Mouse (Mus musculus) hindbrain, embryonic 15.5 days (tissue): ENCODE data around the gene Bhlhe40. TPM values are rescaled to one million over a fixed set of nuclear protein-coding genes. Genes with fewer than 3 reads are reported as not detected.

ENCODE experiments used
- ATAC-seq: fragments of 200-750 bp; cut with Nextera tagmentation; 2 replicates; pipeline ENCODE4 v1.8.0; 2017; ENCODE audit warnings: low read depth, moderate number of reproducible peaks, moderate TSS enrichment; ENCODE audit not compliant: low FRiP score
- H3K27ac ChIP-seq: fragments of 300-500 bp; sonication (generic); replicated peaks from 2 replicates; pipeline ENCODE4 v1.5.1; 2015; ENCODE audit warnings: mild to moderate bottlenecking, inconsistent platforms
- H3K27me3 ChIP-seq: fragments of 300-500 bp; sonication (generic); 2 replicates; pipeline ENCODE4 v1.6.1; 2015; ENCODE audit warnings: control low read depth, inconsistent platforms
- H3K36me3 ChIP-seq: fragments of 300-500 bp; sonication (generic); 2 replicates; pipeline ENCODE4 v1.6.1; 2015; ENCODE audit warnings: control low read depth, inconsistent platforms
- H3K4me1 ChIP-seq: fragments of 300-500 bp; sonication (generic); replicated peaks from 2 replicates; pipeline ENCODE4 v1.6.1; 2015; ENCODE audit warnings: control low read depth, inconsistent platforms
- H3K4me2 ChIP-seq: fragments of 300-500 bp; sonication (generic); 2 replicates; pipeline ENCODE4 v1.6.1; 2015; ENCODE audit warnings: moderate library complexity, mild to moderate bottlenecking, inconsistent platforms
- H3K4me3 ChIP-seq: fragments of 300-500 bp; sonication (generic); 2 replicates; pipeline ENCODE4 v1.5.1; 2015; ENCODE audit warnings: mild to moderate bottlenecking, inconsistent platforms
- H3K9ac ChIP-seq: fragments of 300-500 bp; sonication (generic); 2 replicates; pipeline ENCODE4 v1.6.1; 2015; ENCODE audit warnings: inconsistent platforms
- H3K9me3 ChIP-seq: fragments of 300-500 bp; sonication (generic); 2 replicates; pipeline ENCODE4 v1.6.1; 2016; ENCODE audit warnings: control low read depth, inconsistent platforms
- WGBS: fragments of 180-500 bp; shearing (Covaris S2); methylation state at CpG from one replicate; pipeline ENCODE4 v1.1.7; 2015; 5-methylcytosine and 5-hydroxymethylcytosine counted together
- polyA plus RNA-seq: library from polyadenylated mRNA; unstranded; fragments of >200 nt; fragmentation: Nextera tagmentation; extraction: Ambion mirVana; gene quantifications from 2 replicates; pipeline ENCODE4 v1.2.1, GENCODE M21; 2015

Gene Bhlhe40
- 6.1 and 6.5 TPM in 2 replicates for polyA plus RNA-seq

GRCm38 (mm10) chr6:108660206-108660877 is at the start of gene Bhlhe40:
Bhlhe40 (plus strand) TSS chr6:108660629.
- peaks cover 30% of the 10 kb centered on the region for H3K4me1 ChIP-seq
- peak within 1 kb of the TSS; percentile 98 for H3K4me2 ChIP-seq
- peak within 1 kb of the TSS; percentile 93 for H3K27ac ChIP-seq
- peak; percentile 87 for ATAC-seq
- under 1% methylated on average over 30 of the region's 43 CpGs for WGBS
- H3K36me3 ChIP-seq, result no peaks in the 10 kb centered on the region
- H3K4me3 ChIP-seq, result peak within 1 kb of the TSS; percentile 50
- peak within 1 kb of the TSS; percentile 59 for H3K9ac ChIP-seq
- H3K27me3 ChIP-seq, result 0 out of 2 replicates have a peak, but pooled peaks cover 3% of the 10 kb centered on the region
- H3K9me3 ChIP-seq, result no peaks in the 10 kb centered on the region

- Histone ChIP-seq H3K9me3 (no peaks in the 10 kb centered on the region), H3K4me2 (no peak overlapping the region), H3K27ac (no peak overlapping the region), H3K27me3 (no peaks in the 10 kb centered on the region), H3K36me3 (no peaks in the 10 kb centered on the region), H3K4me3 (no peak overlapping the region), H3K9ac (no peak overlapping the region), H3K4me1 (no peaks in the 10 kb centered on the region)
- ATAC-seq, result no peak
- 77% methylated on average over 3 of the region's 3 CpGs for WGBS
Observed at GRCm38 (mm10) chr6:108611663-108612062, 48.8 kb upstream of the Bhlhe40 start.

GRCm38 (mm10) chr6:108618025-108618424 is 42.4 kb upstream of the Bhlhe40 start:
- Histone ChIP-seq H3K9ac (no peak overlapping the region), H3K27me3 (no peaks in the 10 kb centered on the region), H3K4me3 (no peak overlapping the region), H3K36me3 (no peaks in the 10 kb centered on the region), H3K4me2 (no peak overlapping the region), H3K27ac (no peak overlapping the region), H3K9me3 (no peaks in the 10 kb centered on the region), H3K4me1 (no peaks in the 10 kb centered on the region)
- ATAC-seq, result no peak
- 90% methylated on average over 10 of the region's 10 CpGs for WGBS

- no peak overlapping the region for H3K4me2 ChIP-seq
- WGBS, result 91% methylated on average over 4 of the region's 4 CpGs
- no peaks in the 10 kb centered on the region for H3K36me3 ChIP-seq
- H3K27ac ChIP-seq, result no peak overlapping the region
- no peaks in the 10 kb centered on the region for H3K27me3 ChIP-seq
- no peak overlapping the region for H3K9ac ChIP-seq
- H3K4me3 ChIP-seq, result no peak overlapping the region
- ATAC-seq, result no peak
- no peaks in the 10 kb centered on the region for H3K9me3 ChIP-seq
- H3K4me1 ChIP-seq, result no peaks in the 10 kb centered on the region
Observed at GRCm38 (mm10) chr6:108623028-108623565, 37.3 kb upstream of the Bhlhe40 start.

GRCm38 (mm10) chr6:108624915-108625314 is 35.5 kb upstream of the Bhlhe40 start:
- Histone ChIP-seq H3K36me3 (no peaks in the 10 kb centered on the region), H3K4me3 (no peak overlapping the region), H3K4me1 (no peaks in the 10 kb centered on the region), H3K9me3 (no peaks in the 10 kb centered on the region), H3K4me2 (no peak overlapping the region), H3K27ac (no peak overlapping the region), H3K9ac (no peak overlapping the region), H3K27me3 (no peaks in the 10 kb centered on the region)
- ATAC-seq, result no peak
- WGBS, result 86% methylated on average over 4 of the region's 4 CpGs

GRCm38 (mm10) chr6:108630701-108631100 is 29.7 kb upstream of the Bhlhe40 start:
- H3K9me3 ChIP-seq, result no peaks in the 10 kb centered on the region
- H3K4me2 ChIP-seq, result no peak overlapping the region
- ATAC-seq, result no peak

GRCm38 (mm10) chr6:108638157-108638833 is 22.1 kb upstream of the Bhlhe40 start:
- 89% methylated on average over 6 of the region's 6 CpGs for WGBS
- H3K4me3 ChIP-seq, result no peak overlapping the region
- H3K27ac ChIP-seq, result no peak overlapping the region
- no peak for ATAC-seq
- no peaks in the 10 kb centered on the region for H3K9me3 ChIP-seq
- H3K27me3 ChIP-seq, result no peaks in the 10 kb centered on the region
- no peaks in the 10 kb centered on the region for H3K36me3 ChIP-seq
- no peaks in the 10 kb centered on the region for H3K4me1 ChIP-seq
- H3K9ac ChIP-seq, result no peak overlapping the region
- no peak overlapping the region for H3K4me2 ChIP-seq

More at GRCm38 (mm10) chr6:108630701-108631100, 29.7 kb upstream of the Bhlhe40 start:
- no peaks in the 10 kb centered on the region for H3K4me1 ChIP-seq
- H3K4me3 ChIP-seq, result no peak overlapping the region
- no peak overlapping the region for H3K27ac ChIP-seq
- no peaks in the 10 kb centered on the region for H3K27me3 ChIP-seq
- no peaks in the 10 kb centered on the region for H3K36me3 ChIP-seq
- H3K9ac ChIP-seq, result no peak overlapping the region

GRCm38 (mm10) chr6:108642020-108642419 is 18.4 kb upstream of the Bhlhe40 start:
- Histone ChIP-seq H3K36me3 (no peaks in the 10 kb centered on the region), H3K9me3 (no peaks in the 10 kb centered on the region), H3K27ac (no peak overlapping the region), H3K27me3 (no peaks in the 10 kb centered on the region), H3K4me2 (no peak overlapping the region), H3K4me1 (no peaks in the 10 kb centered on the region), H3K9ac (no peak overlapping the region), H3K4me3 (no peak overlapping the region)
- no peak for ATAC-seq
- 84% methylated on average over 7 of the region's 7 CpGs for WGBS

- Histone ChIP-seq H3K4me1 (no peaks in the 10 kb centered on the region), H3K9ac (no peak overlapping the region), H3K27ac (no peak overlapping the region), H3K4me2 (no peak overlapping the region), H3K36me3 (no peaks in the 10 kb centered on the region), H3K27me3 (no peaks in the 10 kb centered on the region), H3K4me3 (no peak overlapping the region), H3K9me3 (no peaks in the 10 kb centered on the region)
- no peak for ATAC-seq
- 76% methylated on average over 6 of the region's 6 CpGs for WGBS
Observed at GRCm38 (mm10) chr6:108643035-108643434, 17.4 kb upstream of the Bhlhe40 start.

- H3K4me1 ChIP-seq, result no peaks in the 10 kb centered on the region
- H3K9ac ChIP-seq, result no peak overlapping the region
- no peak overlapping the region for H3K27ac ChIP-seq
- H3K27me3 ChIP-seq, result no peaks in the 10 kb centered on the region
- no peak for ATAC-seq
- H3K4me3 ChIP-seq, result no peak overlapping the region
- no peak overlapping the region for H3K4me2 ChIP-seq
- no peaks in the 10 kb centered on the region for H3K9me3 ChIP-seq
- H3K36me3 ChIP-seq, result no peaks in the 10 kb centered on the region
- WGBS, result 45% methylated on average over 5 of the region's 5 CpGs
Observed at GRCm38 (mm10) chr6:108644311-108644710, 16.1 kb upstream of the Bhlhe40 start.

GRCm38 (mm10) chr6:108647094-108647493 is 13.3 kb upstream of the Bhlhe40 start:
- H3K36me3 ChIP-seq, result no peaks in the 10 kb centered on the region
- 43% methylated on average over 3 of the region's 3 CpGs for WGBS
- H3K4me3 ChIP-seq, result no peak overlapping the region
- H3K9me3 ChIP-seq, result no peaks in the 10 kb centered on the region
- no peaks in the 10 kb centered on the region for H3K27me3 ChIP-seq
- H3K4me1 ChIP-seq, result no peaks in the 10 kb centered on the region
- no peak for ATAC-seq
- H3K27ac ChIP-seq, result no peak overlapping the region
- H3K9ac ChIP-seq, result no peak overlapping the region
- H3K4me2 ChIP-seq, result no peak overlapping the region

GRCm38 (mm10) chr6:108648072-108648471 is 12.4 kb upstream of the Bhlhe40 start:
- Histone ChIP-seq H3K9ac (no peak overlapping the region), H3K27me3 (no peaks in the 10 kb centered on the region), H3K4me3 (no peak overlapping the region), H3K36me3 (no peaks in the 10 kb centered on the region), H3K27ac (no peak overlapping the region), H3K4me2 (no peak overlapping the region), H3K4me1 (no peaks in the 10 kb centered on the region), H3K9me3 (no peaks in the 10 kb centered on the region)
- whole genome bisulfite sequencing, result 31% methylated on average over 6 of the region's 6 CpGs
- no peak for ATAC-seq
